In genomic region chr2:118901175-118902031, GRCm38 (mm10) we compare ENCODE assay signal across 8 mouse cellular contexts. TPM values are rescaled to one million over a fixed set of nuclear protein-coding genes. Genes with fewer than 3 reads are reported as not detected.
A peak's percentile ranks its signal among the peaks of the same experiment; 100 is the strongest.
DNase-seq lines count a peak whose midpoint lies in the region; ATAC-seq and TF ChIP-seq lines count a peak whose summit lies in the region.

No protein-coding gene starts in this region.

- H3K4me1 ChIP-seq in bone marrow macrophage, adult 2 months (ENCODE audit: control insufficient read depth, insufficient read depth, low read length) = peaks cover 41% of the 10 kb centered on the region
- peaks cover 14% of the 10 kb centered on the region; the same call in 1 of the 2 replicates for H3K4me1 ChIP-seq in embryonic fibroblast, embryonic 13.5 days (ENCODE audit: control insufficient read depth, insufficient read depth, low read length)
- H3K4me1 ChIP-seq in kidney, embryonic 14.5 days (ENCODE audit: control insufficient read depth, insufficient read depth, low read length) = peaks cover 26% of the 10 kb centered on the region

- DNase-seq in A20 (ENCODE audit: low read depth, low spot score) = peak; percentile 97
- peak; percentile 96 to 97 for DNase-seq in heart, adult 9 months (ENCODE audit: low spot score in 2 of 2)
- peak; percentile 98 for DNase-seq in liver
- peak; percentile 97 to 98 for DNase-seq in spleen, postnatal 4 days (ENCODE audit: low spot score in 2 of 2)

- peak; percentile 90 for ATAC-seq in kidney, embryonic 14.5 days (ENCODE audit: low FRiP score, low TSS enrichment)
- ATAC-seq in monocyte, adult 5-6 weeks (replicated peaks; ENCODE audit: insufficient number of reproducible peaks, low FRiP score, low TSS enrichment, poor library complexity, severe bottlenecking) = peak; percentile 77

- peak overlapping the region; percentile 78 for H3K9ac ChIP-seq in kidney, embryonic 14.5 days (ENCODE audit: low read depth, low read length)

- peak overlapping the region; percentile 41 for H3K27ac ChIP-seq in bone marrow macrophage, adult 2 months (ENCODE audit: insufficient read depth, low read depth, low read length)
- no peak overlapping the region for H3K27ac ChIP-seq in embryonic fibroblast, embryonic 13.5 days (ENCODE audit: insufficient read depth, low read length)
- H3K27ac ChIP-seq in kidney, embryonic 14.5 days (ENCODE audit: low read depth, low read length) = peak overlapping the region; percentile 6; the same call in 1 of the 2 replicates

- no peaks in the 10 kb centered on the region for H3K36me3 ChIP-seq in kidney, embryonic 14.5 days (ENCODE audit: control insufficient read depth, insufficient read depth, low read length)

- no peak for TF ChIP-seq POLR2A in bone marrow macrophage, adult 2 months (IDR thresholded peaks at IDR 0.05; ENCODE audit: borderline replicate concordance, low read depth, low read length)
- no peak for TF ChIP-seq POLR2A in embryonic fibroblast, embryonic 13.5 days (IDR thresholded peaks at IDR 0.05; ENCODE audit: low read depth, low read length)

- H3K4me2 ChIP-seq in kidney, embryonic 14.5 days (replicated peaks; ENCODE audit: low read depth, low read length) = peak overlapping the region; percentile 99

- no peak for TF ChIP-seq CTCF in bone marrow macrophage, adult 2 months (IDR thresholded peaks at IDR 0.05; ENCODE audit: low read depth, low read length)
- TF ChIP-seq CTCF in embryonic fibroblast, embryonic 13.5 days (IDR thresholded peaks at IDR 0.05; ENCODE audit: borderline replicate concordance, insufficient read depth, low read length) = no peak

- WGBS in kidney, embryonic 14.5 days = 3% methylated on average over 68 of the region's 120 CpGs

- no peaks in the 10 kb centered on the region for H3K9me3 ChIP-seq in kidney, embryonic 14.5 days (ENCODE audit: control insufficient read depth, low read length)

- H3K4me3 ChIP-seq in bone marrow macrophage, adult 2 months (ENCODE audit: insufficient read depth, low read length) = peak overlapping the region; percentile 82
- peak overlapping the region; percentile 54 for H3K4me3 ChIP-seq in embryonic fibroblast, embryonic 13.5 days (ENCODE audit: insufficient read depth, low read length)
- H3K4me3 ChIP-seq in kidney, embryonic 14.5 days (ENCODE audit: low read length) = peak overlapping the region; percentile 64

- peaks cover 42% of the 10 kb centered on the region for H3K27me3 ChIP-seq in kidney, embryonic 14.5 days (ENCODE audit: control insufficient read depth, insufficient read depth, low read length)

RNA-seq across cellular contexts. Expression of gene Bahd1, which starts 1.2 kb away (rescaled TPM):
- polyA plus RNA-seq in bone marrow macrophage, adult 2 months (2012; ENCODE audit: insufficient read depth, insufficient read length, missing spikeins) = 22.3 and 28.2 TPM in 2 replicates
- polyA plus RNA-seq in embryonic fibroblast, embryonic 13.5 days (2011; ENCODE audit: insufficient read length, low read depth, missing spikeins) = 12.9 and 15.3 TPM in 2 replicates
- 1.2 and 2.3 TPM in 2 replicates for polyA plus RNA-seq in kidney, embryonic 14.5 days (2014; fragmentation: Nextera tagmentation; extraction: Ambion mirVana)
- total RNA-seq in monocyte, adult 5-6 weeks (2017) = 5.6 to 11.9 TPM (median 9.6 TPM) in 3 replicates

RNA-seq across cellular contexts. Expression of gene Chst14, which starts 24.9 kb away (rescaled TPM):
- polyA plus RNA-seq in bone marrow macrophage, adult 2 months (2012; ENCODE audit: insufficient read depth, insufficient read length, missing spikeins) = 20.4 and 21.3 TPM in 2 replicates
- 44.8 and 46.0 TPM in 2 replicates for polyA plus RNA-seq in embryonic fibroblast, embryonic 13.5 days (2011; ENCODE audit: insufficient read length, low read depth, missing spikeins)
- polyA plus RNA-seq in kidney, embryonic 14.5 days (2014; fragmentation: Nextera tagmentation; extraction: Ambion mirVana) = 27.1 and 31.8 TPM in 2 replicates
- 2.7 to 4.7 TPM in 2 of 3 replicates, not detected in the other for total RNA-seq in monocyte, adult 5-6 weeks (2017)

RNA-seq across cellular contexts. Expression of gene Ivd, which starts 39.6 kb away (rescaled TPM):
- 63.4 and 76.0 TPM in 2 replicates for polyA plus RNA-seq in bone marrow macrophage, adult 2 months (2012; ENCODE audit: insufficient read depth, insufficient read length, missing spikeins)
- 41.4 and 42.2 TPM in 2 replicates for polyA plus RNA-seq in embryonic fibroblast, embryonic 13.5 days (2011; ENCODE audit: insufficient read length, low read depth, missing spikeins)
- 55.8 and 63.1 TPM in 2 replicates for polyA plus RNA-seq in kidney, embryonic 14.5 days (2014; fragmentation: Nextera tagmentation; extraction: Ambion mirVana)
- 9.5 to 16.2 TPM (median 13.5 TPM) in 3 replicates for total RNA-seq in monocyte, adult 5-6 weeks (2017)
